Mouse (Mus musculus): Measurements from ENCODE around the gene Gm3646. TPM values are rescaled to one million over a fixed set of nuclear protein-coding genes. Genes with fewer than 3 reads are reported as not detected.
A peak's percentile ranks its signal among the peaks of the same experiment; 100 is the strongest.

The Gm3646 gene
- total RNA-seq, 4 experiments from 2014 or later, result not detected

GRCm38 (mm10) chr1:39779111-39779980 is 25.8 kb downstream of the Gm3646 start:
- DNase-seq, result no peak

GRCm38 (mm10) chr1:39773991-39774729 is 31.0 kb downstream of the Gm3646 start:
- DNase-seq, result no peak

GRCm38 (mm10) chr1:39773551-39773950 is 31.6 kb downstream of the Gm3646 start:
- no peak for DNase-seq

- DNase-seq, result no peak
These were observed 32.6 kb downstream of the Gm3646 start for GRCm38 (mm10) chr1:39772401-39773095.

GRCm38 (mm10) chr1:39770436-39770835 is 34.7 kb downstream of the Gm3646 start:
- no peak for DNase-seq

GRCm38 (mm10) chr1:39768017-39768416 is 37.1 kb downstream of the Gm3646 start:
- DNase-seq, result no peak

- DNase-seq, result no peak
These were observed 39.2 kb downstream of the Gm3646 start for GRCm38 (mm10) chr1:39765854-39766493.

- DNase-seq, result peak; percentile 86
These were observed 43.1 kb downstream of the Gm3646 start for GRCm38 (mm10) chr1:39762025-39762370.

- peak; percentile 73 for DNase-seq
These were observed 43.7 kb downstream of the Gm3646 start for GRCm38 (mm10) chr1:39761211-39762024.

GRCm38 (mm10) chr1:39760181-39760715 is 44.9 kb downstream of the Gm3646 start:
- no peak for DNase-seq

GRCm38 (mm10) chr1:39759231-39760175 is 45.6 kb downstream of the Gm3646 start:
- peak; percentile 33 for DNase-seq

- DNase-seq, result no peak
These were observed 46.9 kb downstream of the Gm3646 start for GRCm38 (mm10) chr1:39758244-39758643.

- no peak for DNase-seq
These were observed 48.2 kb downstream of the Gm3646 start for GRCm38 (mm10) chr1:39756952-39757351.

GRCm38 (mm10) chr1:39754224-39754957 is 50.7 kb downstream of the Gm3646 start:
- no peak for DNase-seq

Other genes starting within 250 kb of the Gm3646 start
- 10 to 100 TPM; 42.9 to 56.9 (median 49.2) TPM for gene Rnf149, start 227.9 kb downstream of the Gm3646 start, total RNA-seq (2022)
- under 1 TPM; 0.41 to 0.83 (median 0.55) TPM for gene Creg2, start 153.9 kb downstream of the Gm3646 start, total RNA-seq (2022)
- under 1 TPM in 2 of 4 experiments, not detected in 2; 0.22 to 0.30 TPM for gene Rfx8, start 84.3 kb downstream of the Gm3646 start, total RNA-seq (2022)
- gene Map4k4, start 95.6 kb upstream of the Gm3646 start, total RNA-seq (2022), result 100 to 1,000 TPM in 2 of 4 experiments, 10 to 100 TPM in 2; 80.9 to 123 (median 104) TPM

Measured in adrenal gland, adult 8-10 months (tissue).